Comparison of ENCODE assay signal across 14 mouse cellular contexts in genomic region chr11:79014602-79015325, GRCm38 (mm10). TPM values are rescaled to one million over a fixed set of nuclear protein-coding genes. Genes with fewer than 3 reads are reported as not detected.
A peak's percentile ranks its signal among the peaks of the same experiment; 100 is the strongest.
DNase-seq lines count a peak whose midpoint lies in the region; ATAC-seq and TF ChIP-seq lines count a peak whose summit lies in the region.
"Had no signal": no experiment of that assay in that cellular context is flagged by ENCODE, and none has a peak within 500 bp of the region (broad histone marks: within the 10 kb centered on the region; RNA-seq: fewer than 3 reads in every experiment).

No protein-coding gene starts in this region.

- H3K27ac ChIP-seq in heart, embryonic 15.5 days, result peak overlapping the region; percentile 29; the same call in 1 of the 2 replicates
- H3K27ac ChIP-seq in midbrain, embryonic 10.5 days (replicated peaks), result peak overlapping the region; percentile 30
- H3K27ac ChIP-seq in midbrain, embryonic 15.5 days, result no peak overlapping the region
- no peak overlapping the region for H3K27ac ChIP-seq in embryonic facial prominence, embryonic 13.5 days
- H3K27ac ChIP-seq: left cerebral cortex, adult 2 months; liver, embryonic 14.5 days; neural tube, embryonic 12.5 days had no signal

- peaks cover 24% of the 10 kb centered on the region for H3K4me1 ChIP-seq in heart, embryonic 15.5 days (replicated peaks)
- peaks cover 36% of the 10 kb centered on the region for H3K4me1 ChIP-seq in midbrain, embryonic 10.5 days
- H3K4me1 ChIP-seq in midbrain, embryonic 15.5 days, result peaks cover 8% of the 10 kb centered on the region
- peaks cover 21% of the 10 kb centered on the region for H3K4me1 ChIP-seq in embryonic facial prominence, embryonic 13.5 days

- no peak overlapping the region for H3K4me2 ChIP-seq in heart, embryonic 15.5 days
- H3K4me2 ChIP-seq in midbrain, embryonic 15.5 days, result no peak overlapping the region
- no peak overlapping the region for H3K4me2 ChIP-seq in embryonic facial prominence, embryonic 13.5 days
- no peak overlapping the region for H3K4me2 ChIP-seq in myocyte (ENCODE audit: low read depth)
- H3K4me2 ChIP-seq: neural tube, embryonic 12.5 days had no signal

- TF ChIP-seq POLR2A in myocyte (IDR thresholded peaks at IDR 0.05; ENCODE audit: insufficient read length, low read depth), result no peak

- H3K79me2 ChIP-seq in myocyte (ENCODE audit: control insufficient read depth, insufficient read depth), result no peaks in the 10 kb centered on the region

- 60% methylated on average over 15 of the region's 15 CpGs for WGBS in heart, embryonic 15.5 days
- WGBS in midbrain, embryonic 10.5 days, result 79% methylated on average over 15 of the region's 15 CpGs
- 71% methylated on average over 15 of the region's 15 CpGs for WGBS in midbrain, embryonic 15.5 days
- WGBS in embryonic facial prominence, embryonic 13.5 days, result 59% methylated on average over 15 of the region's 15 CpGs

- H3K4me3 ChIP-seq in heart, embryonic 15.5 days, result no peak overlapping the region
- H3K4me3 ChIP-seq in midbrain, embryonic 10.5 days, result no peak overlapping the region
- no peak overlapping the region for H3K4me3 ChIP-seq in midbrain, embryonic 15.5 days
- no peak overlapping the region for H3K4me3 ChIP-seq in embryonic facial prominence, embryonic 13.5 days
- no peak overlapping the region for H3K4me3 ChIP-seq in myocyte
- H3K4me3 ChIP-seq: left cerebral cortex, adult 2 months; neural tube, embryonic 12.5 days had no signal

- H3K27me3 ChIP-seq in heart, embryonic 15.5 days, result no peaks in the 10 kb centered on the region
- no peaks in the 10 kb centered on the region for H3K27me3 ChIP-seq in midbrain, embryonic 10.5 days (ENCODE audit: low read depth, poor library complexity, severe bottlenecking)
- H3K27me3 ChIP-seq in midbrain, embryonic 15.5 days (replicated peaks), result no peaks in the 10 kb centered on the region
- H3K27me3 ChIP-seq in embryonic facial prominence, embryonic 13.5 days, result no peaks in the 10 kb centered on the region
- H3K27me3 ChIP-seq in myocyte (ENCODE audit: control insufficient read depth, insufficient read depth, insufficient read length), result no peaks in the 10 kb centered on the region
- H3K27me3 ChIP-seq: neural tube, embryonic 12.5 days had no signal

- H3K36me3 ChIP-seq in heart, embryonic 15.5 days, result peaks cover 22% of the 10 kb centered on the region
- H3K36me3 ChIP-seq in midbrain, embryonic 10.5 days, result peaks cover 14% of the 10 kb centered on the region
- 0 out of 2 replicates have a peak, but pooled peaks cover 3% of the 10 kb centered on the region for H3K36me3 ChIP-seq in midbrain, embryonic 15.5 days (replicated peaks)
- peaks cover 42% of the 10 kb centered on the region for H3K36me3 ChIP-seq in embryonic facial prominence, embryonic 13.5 days
- no peaks in the 10 kb centered on the region for H3K36me3 ChIP-seq in myocyte (ENCODE audit: control insufficient read depth, insufficient read depth)

- no peak for DNase-seq in heart, postnatal 25 days (ENCODE audit: low spot score)
- no peak for DNase-seq in midbrain, embryonic 10.5 days (ENCODE audit: low spot score)
- DNase-seq in right cerebral cortex, adult 2 months (ENCODE audit: low spot score in 2 of 2), result no peak
- DNase-seq in layer of hippocampus, postnatal 25 days (ENCODE audit: extremely low spot score in 1 of 2, low spot score in 1 of 2), result no peak
- DNase-seq: adrenal gland, adult 8-10 months; cerebellum, adult 11-12 months; right cerebral cortex, postnatal 25 days had no signal

- H3K9me3 ChIP-seq in heart, embryonic 15.5 days (replicated peaks), result no peaks in the 10 kb centered on the region
- no peaks in the 10 kb centered on the region for H3K9me3 ChIP-seq in midbrain, embryonic 10.5 days (replicated peaks)
- no peaks in the 10 kb centered on the region for H3K9me3 ChIP-seq in midbrain, embryonic 15.5 days
- H3K9me3 ChIP-seq in embryonic facial prominence, embryonic 13.5 days, result no peaks in the 10 kb centered on the region
- H3K9me3 ChIP-seq: neural tube, embryonic 12.5 days had no signal

- intact Hi-C loops in heart, postnatal 25 days (cut with DNase I), result loop anchor here (5.0 kb wide), 1 partner anchor 47 kb away; no protein-coding TSS in a partner anchor

- no peak overlapping the region for H3K9ac ChIP-seq in heart, embryonic 15.5 days
- no peak overlapping the region for H3K9ac ChIP-seq in midbrain, embryonic 15.5 days
- H3K9ac ChIP-seq in embryonic facial prominence, embryonic 13.5 days, result 0 out of 2 replicates have a peak overlapping the region, but pooled peaks have one; percentile 0
- H3K9ac ChIP-seq: liver, embryonic 14.5 days; neural tube, embryonic 12.5 days had no signal

- H3ac ChIP-seq in myocyte (ENCODE audit: control insufficient read depth, insufficient read length), result no peak overlapping the region

- no peak for ATAC-seq in heart, embryonic 15.5 days (replicated peaks; ENCODE audit: insufficient number of reproducible peaks, insufficient read depth, low FRiP score, low read depth)
- ATAC-seq in midbrain, embryonic 15.5 days (replicated peaks), result no peak
- no peak for ATAC-seq in embryonic facial prominence, embryonic 13.5 days (ENCODE audit: insufficient number of reproducible peaks, insufficient read depth, low FRiP score, low TSS enrichment, low read depth)

TF ChIP-seq in myocyte, 11 proteins besides CTCF, POLR2A, EP300 and RAD21:
- TF ChIP-seq POLR2AphosphoS2 (IDR thresholded peaks at IDR 0.05; ENCODE audit: insufficient read length, low read depth), result peak; percentile 42
- TF ChIP-seq SRF (IDR thresholded peaks at IDR 0.05; ENCODE audit: control insufficient read depth, insufficient read length, low read depth), result no peak
- no peak for TF ChIP-seq REST (IDR thresholded peaks at IDR 0.05; ENCODE audit: insufficient read depth, insufficient read length)

RNA-seq across cellular contexts. Expression of gene Lgals9, which starts 30.0 kb away (rescaled TPM):
- polyA plus RNA-seq in heart, embryonic 15.5 days (2015; fragmentation: Nextera tagmentation; extraction: Ambion mirVana), result 54.4 and 86.9 TPM in 2 replicates
- 10 to 100 TPM; 24.0 to 25.3 TPM for total RNA-seq in heart, postnatal 25 days (2021)
- polyA plus RNA-seq in midbrain, embryonic 10.5 days (2016; fragmentation: Nextera tagmentation; extraction: Ambion mirVana), result 2.6 and 4.9 TPM in 2 replicates
- polyA plus RNA-seq in midbrain, embryonic 15.5 days (2015; fragmentation: Nextera tagmentation; extraction: Ambion mirVana), result 8.5 and 11.8 TPM in 2 replicates
- 18.4 and 22.2 TPM in 2 replicates for polyA plus RNA-seq in embryonic facial prominence, embryonic 13.5 days (2015; fragmentation: Nextera tagmentation; extraction: Ambion mirVana)
- polyA plus RNA-seq in myocyte (2012; fragmentation: generic; extraction: Trizol), result 20.9 TPM
- total RNA-seq in layer of hippocampus, postnatal 25 days (2021), result 1 to 10 TPM; 4.3 to 5.5 TPM

Comparison
In these comparisons a context has a peak if more than half of its experiments do, and no peak if none do; other contexts are left out.
1. H3K27ac ChIP-seq: peak in heart, embryonic 15.5 days (single experiment) and midbrain, embryonic 10.5 days (single experiment); none in midbrain, embryonic 15.5 days (single experiment) and embryonic facial prominence, embryonic 13.5 days (single experiment).